Mouse (Mus musculus): ENCODE measurements around the gene Gm4981. TPM values are rescaled to one million over a fixed set of nuclear protein-coding genes. Genes with fewer than 3 reads are reported as not detected.
"Not testable (repeated sequence)": the region's sequence is repeated elsewhere in the genome, so short reads cannot be mapped to it uniquely, and the experiment has no call there.

Gene Gm4981
- total RNA-seq, 2 experiments from 2014 or later: not detected

GRCm38 (mm10) chr10:58223972-58224805 lies 12.3 kb downstream of the Gm4981 start:
- DNase-seq (ENCODE audit: low spot score in 2 of 2): peak; percentile 70 to 71

GRCm38 (mm10) chr10:58223161-58223560 lies 13.3 kb downstream of the Gm4981 start:
- not testable (repeated sequence) for DNase-seq (ENCODE audit: low spot score in 2 of 2)

DNA sequence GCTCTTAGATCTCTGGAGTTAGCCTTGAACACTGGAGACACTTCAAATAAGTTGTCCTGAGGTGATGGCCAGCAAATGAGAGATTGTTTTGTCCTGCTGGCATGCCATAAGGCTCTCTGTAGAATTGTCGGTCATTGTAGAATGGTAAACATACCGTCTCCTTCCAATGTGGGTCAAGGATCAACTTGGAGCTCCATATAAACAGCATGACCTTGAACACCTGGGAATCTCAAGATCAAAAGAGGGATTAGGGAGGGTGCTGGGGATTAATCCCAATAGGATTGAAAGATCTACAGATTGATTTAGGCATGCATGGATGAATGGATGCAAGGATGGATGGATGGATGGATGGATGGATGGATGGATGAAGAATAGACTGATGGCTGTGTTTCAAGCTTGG lies 14.9 kb downstream of the Gm4981 start:
- DNase-seq (ENCODE audit: low spot score in 2 of 2): not testable (repeated sequence)

DNA sequence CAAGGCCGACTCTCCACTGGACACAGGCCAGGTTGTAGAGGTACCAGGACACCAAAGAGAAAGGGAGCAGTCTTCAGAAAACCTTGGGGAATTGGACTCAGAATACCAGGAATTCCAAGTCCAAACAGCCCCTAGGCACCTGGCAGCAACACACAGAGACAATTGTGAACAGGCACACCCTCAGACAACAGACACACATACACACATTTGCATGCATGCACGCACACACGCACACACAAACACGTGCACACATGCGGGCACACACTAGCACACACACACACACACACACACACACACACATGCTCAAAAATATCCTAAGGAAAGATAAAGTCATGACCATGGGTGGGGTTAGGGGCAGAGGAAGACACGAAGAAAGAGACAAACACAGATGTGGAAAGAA lies 15.8 kb downstream of the Gm4981 start:
- no peak for DNase-seq (ENCODE audit: low spot score in 2 of 2)

DNA sequence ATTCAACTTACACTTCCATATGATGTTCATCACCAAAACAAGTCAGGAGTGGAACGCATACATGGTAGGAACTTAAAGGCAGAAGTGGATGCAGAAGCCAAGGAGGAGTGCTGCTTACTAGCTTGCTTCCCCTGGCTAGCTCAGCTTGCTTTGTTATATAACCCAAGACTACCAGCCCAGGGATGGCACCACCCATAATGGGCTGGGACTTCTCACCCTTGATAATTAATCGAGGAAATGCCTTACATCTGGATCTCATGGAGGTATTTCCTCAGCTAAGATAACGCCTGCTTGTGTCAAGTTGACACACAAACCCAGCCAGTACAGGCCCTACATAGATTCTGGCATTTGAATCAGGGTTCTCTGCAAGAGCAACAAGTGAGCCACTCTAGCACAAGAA lies 19.1 kb downstream of the Gm4981 start:
- DNase-seq (ENCODE audit: low spot score in 2 of 2): no peak

- DNase-seq (ENCODE audit: low spot score in 2 of 2): no peak
These were observed 21.1 kb downstream of the Gm4981 start for GRCm38 (mm10) chr10:58215353-58215752.

GRCm38 (mm10) chr10:58214934-58215333 lies 21.6 kb downstream of the Gm4981 start:
- no peak for DNase-seq (ENCODE audit: low spot score in 2 of 2)

DNA sequence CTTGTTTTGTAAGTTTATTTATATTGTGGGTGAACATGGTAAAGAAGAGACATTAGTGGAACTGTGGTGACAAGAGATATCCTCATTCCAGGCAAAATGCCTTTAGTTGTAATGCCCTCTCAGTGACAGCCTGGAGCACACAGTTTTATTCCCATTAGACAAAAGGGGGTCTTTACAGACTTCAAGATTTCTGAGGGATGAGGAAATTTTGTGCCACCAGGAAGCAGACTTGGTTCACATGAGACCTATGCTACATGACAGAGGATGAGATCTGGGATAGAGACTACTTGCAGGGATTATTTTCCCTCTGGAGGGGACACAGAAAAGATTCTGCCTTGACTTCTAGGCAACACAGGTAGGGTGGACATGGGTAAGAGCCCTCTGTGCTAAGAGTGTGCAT lies 22.0 kb downstream of the Gm4981 start:
- DNase-seq (ENCODE audit: low spot score in 2 of 2): no peak

GRCm38 (mm10) chr10:58212230-58212629 lies 24.3 kb downstream of the Gm4981 start:
- no peak for DNase-seq (ENCODE audit: low spot score in 2 of 2)

GRCm38 (mm10) chr10:58211213-58211612 lies 25.3 kb downstream of the Gm4981 start:
- DNase-seq (ENCODE audit: low spot score in 2 of 2): no peak

DNA sequence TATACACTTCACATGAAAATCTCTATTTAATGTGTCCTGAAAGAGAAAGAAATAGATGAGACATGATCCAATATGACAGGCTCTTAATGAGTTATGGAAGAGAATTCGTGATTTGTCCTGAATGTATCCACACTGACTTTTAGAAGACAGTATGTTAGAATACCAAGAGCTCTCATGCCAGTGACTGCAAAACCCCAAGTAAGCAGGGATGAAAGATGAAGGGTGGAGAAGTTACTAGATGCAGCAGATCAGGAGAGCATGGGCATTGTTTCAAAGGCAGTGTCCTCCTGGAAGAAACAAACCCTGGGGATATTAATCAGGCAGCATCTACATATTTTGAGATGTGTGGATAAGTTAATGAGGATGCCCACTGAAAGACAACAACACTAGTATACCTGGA lies 26.0 kb downstream of the Gm4981 start:
- no peak for DNase-seq (ENCODE audit: low spot score in 2 of 2)

DNA sequence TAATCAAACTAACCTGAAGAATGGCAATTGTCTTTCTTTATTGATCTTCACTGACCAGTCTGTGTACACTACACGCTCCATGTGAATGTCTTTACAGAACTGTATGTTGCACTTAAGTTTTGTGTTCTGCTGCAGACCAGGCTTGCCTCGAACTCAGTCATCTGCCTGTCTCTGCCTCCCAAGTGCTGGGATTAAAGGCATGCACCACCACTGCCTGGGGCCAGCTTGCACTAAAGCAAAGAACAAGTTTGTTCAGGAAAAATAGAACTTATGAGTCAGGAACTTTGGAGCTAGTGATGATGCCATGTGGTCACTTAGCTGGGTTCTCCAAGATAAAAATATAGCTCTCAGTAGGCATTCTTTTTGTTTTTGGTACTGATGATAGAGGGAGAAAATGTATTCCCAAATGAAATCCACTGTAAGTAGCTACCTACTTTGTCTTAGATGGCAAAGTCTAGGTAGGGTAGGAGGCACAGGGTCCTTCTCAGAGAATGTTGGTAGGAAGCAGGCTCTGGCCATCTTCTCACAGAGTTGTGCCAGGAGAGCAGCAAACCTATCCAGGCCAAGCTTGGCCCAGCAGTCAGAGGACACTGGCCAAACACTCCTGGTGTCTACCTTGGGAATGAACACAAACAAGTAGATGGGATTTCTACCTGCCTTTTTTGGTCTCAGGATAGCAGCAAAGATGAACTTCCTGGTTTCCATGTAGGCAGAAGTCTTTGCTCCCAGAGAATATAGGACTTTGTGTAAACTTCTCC lies 26.6 kb downstream of the Gm4981 start:
- DNase-seq (ENCODE audit: low spot score in 2 of 2): no peak

GRCm38 (mm10) chr10:58206639-58207404 lies 29.7 kb downstream of the Gm4981 start:
- no peak for DNase-seq (ENCODE audit: low spot score in 2 of 2)

DNA sequence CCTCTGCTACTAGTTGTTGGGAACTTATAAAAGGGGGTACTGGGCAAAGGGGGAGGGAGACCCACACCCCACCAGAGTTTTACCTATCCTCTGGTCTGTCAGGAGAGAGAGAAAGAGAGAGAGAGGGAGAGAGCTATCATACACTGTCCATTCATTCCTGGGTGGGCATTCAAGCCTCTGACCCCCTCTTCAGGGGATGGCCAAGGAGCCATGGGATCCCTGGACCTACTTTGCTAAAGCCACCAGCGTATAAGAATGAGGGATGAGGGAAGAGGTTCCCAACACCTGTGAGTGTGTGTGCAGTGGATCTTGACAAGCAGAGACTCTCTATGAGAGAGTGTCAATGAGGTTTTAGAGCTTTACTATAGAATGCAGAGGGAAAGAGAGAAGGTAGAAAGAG lies 30.5 kb downstream of the Gm4981 start:
- no peak for DNase-seq (ENCODE audit: low spot score in 2 of 2)

Other genes with a start within 250 kb of the Gm4981 start
- not detected for gene AW822073, start 11.8 kb downstream of the Gm4981 start, total RNA-seq (2021)
- gene Duxf3, start 4.0 kb downstream of the Gm4981 start, total RNA-seq (2021): not detected
- 10 to 100 TPM; 90.8 to 92.0 TPM for gene Gcc2, start 18.8 kb upstream of the Gm4981 start, total RNA-seq (2021)
- gene Lims1, start 86.8 kb upstream of the Gm4981 start, total RNA-seq (2021): 10 to 100 TPM; 22.1 to 22.7 TPM
- gene Ranbp2, start 210.2 kb upstream of the Gm4981 start, total RNA-seq (2021): 10 to 100 TPM; 85.6 to 98.6 TPM